Mouse (Mus musculus) liver, postnatal 0 days (tissue): ENCODE measurements at regions not wholly inside any gene's neighbourhood (a gene's known extent, or its start where the extent isn't known, plus 50 kb on each side); places are given as distances from the start of the nearest gene placed in this dataset.
A peak's percentile ranks its signal among the peaks of the same experiment; 100 is the strongest.

Experiments
- ATAC-seq: fragments of 200-750 bp; cut with Nextera tagmentation; 2 replicates; pipeline ENCODE4 v1.8.0; 2017; ENCODE audit warnings: mild to moderate bottlenecking, moderate library complexity
- DNase-seq: peaks from one replicate; pipeline ENCODE4 v3.0.0-alpha.2; 2016
- H3K27ac ChIP-seq: fragments of 300-500 bp; sonication (generic); 2 replicates; pipeline ENCODE4 v1.5.1; 2014; ENCODE audit warnings: antibody characterized with exemption, moderate library complexity, mild to moderate bottlenecking, low read depth
- H3K27me3 ChIP-seq: fragments of 300-500 bp; sonication (generic); 2 replicates; pipeline ENCODE4 v1.6.1; 2014; ENCODE audit warnings: low read length, control low read depth, mixed read lengths; ENCODE audit not compliant: insufficient read depth
- H3K36me3 ChIP-seq: fragments of 300-500 bp; sonication (generic); replicated peaks from 2 replicates; pipeline ENCODE4 v1.6.1; 2014; ENCODE audit warnings: mild to moderate bottlenecking, control low read depth, low read length, moderate library complexity, mixed read lengths; ENCODE audit not compliant: insufficient read depth
- H3K4me1 ChIP-seq: fragments of 300-500 bp; sonication (generic); 2 replicates; pipeline ENCODE4 v1.6.1; 2014; ENCODE audit warnings: antibody characterized with exemption, mild to moderate bottlenecking, control low read depth; ENCODE audit not compliant: insufficient read depth
- H3K4me2 ChIP-seq: fragments of 300-500 bp; sonication (generic); 2 replicates; pipeline ENCODE4 v1.6.1; 2014; ENCODE audit warnings: low read depth, mild to moderate bottlenecking, low read length, moderate library complexity, mixed read lengths
- H3K4me3 ChIP-seq: fragments of 300-500 bp; sonication (generic); 2 replicates; pipeline ENCODE4 v1.5.1; 2014; ENCODE audit warnings: low read depth, low read length
- H3K9ac ChIP-seq: fragments of 300-500 bp; sonication (generic); replicated peaks from 2 replicates; pipeline ENCODE4 v1.6.1; 2014; ENCODE audit warnings: mild to moderate bottlenecking, moderate library complexity
- H3K9me3 ChIP-seq: fragments of 300-500 bp; sonication (generic); 2 replicates; pipeline ENCODE4 v1.6.1; 2016; ENCODE audit warnings: mild to moderate bottlenecking, control low read depth, low read length, mixed read lengths
- CTCF ChIP-seq: sonication (generic); IDR thresholded peaks from 2 replicates; pipeline ENCODE4 v1.5.1; 2016; ENCODE audit warnings: antibody characterized with exemption, low read depth
- EP300 ChIP-seq: IDR thresholded peaks from 2 replicates; pipeline ENCODE4 v1.6.1; 2016; ENCODE audit warnings: antibody characterized with exemption, low read depth, mild to moderate bottlenecking
- WGBS: fragments of 180-500 bp; shearing (Covaris S2); extraction: QIAGEN DNeasy Blood & Tissue Kit; methylation state at CpG from one replicate; pipeline ENCODE4 v1.1.7; 2014; ENCODE audit not compliant: insufficient replicate concordance; 5-methylcytosine and 5-hydroxymethylcytosine counted together

GRCm38 (mm10) chr1:184590634-184591033 lies 141.8 kb downstream of the Hlx start:
- Histone ChIP-seq H3K9ac (no peak overlapping the region), H3K4me2 (no peak overlapping the region), H3K4me3 (no peak overlapping the region), H3K27ac (no peak overlapping the region), H3K27me3 (no peaks in the 10 kb centered on the region), H3K9me3 (no peaks in the 10 kb centered on the region), H3K4me1 (no peaks in the 10 kb centered on the region), H3K36me3 (no peaks in the 10 kb centered on the region)
- ATAC-seq: no peak
- DNase-seq: no peak
- TF ChIP-seq EP300 (no peak), CTCF (no peak)
- 26% methylated on average over 7 of the region's 7 CpGs for WGBS

- H3K27me3 ChIP-seq: no peaks in the 10 kb centered on the region
- ATAC-seq (0 out of 2 replicates have a peak, but pooled peaks have one; percentile 35), DNase-seq (no peak)
- H3K4me3 ChIP-seq: no peak overlapping the region
- H3K4me2 ChIP-seq: no peak overlapping the region
- H3K9ac ChIP-seq: no peak overlapping the region
- H3K9me3 ChIP-seq: no peaks in the 10 kb centered on the region
- WGBS: 48% methylated on average over 4 of the region's 4 CpGs
- H3K36me3 ChIP-seq: no peaks in the 10 kb centered on the region
- no peak overlapping the region for H3K27ac ChIP-seq
- TF ChIP-seq EP300: no peak
- TF ChIP-seq CTCF: no peak
- no peaks in the 10 kb centered on the region for H3K4me1 ChIP-seq
Observed at GRCm38 (mm10) chr1:184589277-184589676, 143.1 kb downstream of the Hlx start.

- Histone ChIP-seq H3K4me2 (no peak overlapping the region), H3K9me3 (no peaks in the 10 kb centered on the region), H3K4me1 (no peaks in the 10 kb centered on the region), H3K27ac (no peak overlapping the region), H3K36me3 (no peaks in the 10 kb centered on the region), H3K4me3 (no peak overlapping the region), H3K9ac (no peak overlapping the region), H3K27me3 (no peaks in the 10 kb centered on the region)
- no peak for TF ChIP-seq CTCF
- TF ChIP-seq EP300: no peak
- no peak for ATAC-seq
- no peak for DNase-seq
- WGBS: 74% methylated on average over 12 of the region's 12 CpGs
Observed at GRCm38 (mm10) chr1:184584505-184584874, 147.9 kb downstream of the Hlx start.

GRCm38 (mm10) chr1:184583751-184584504 lies 148.5 kb downstream of the Hlx start:
- WGBS: 80% methylated on average over 6 of the region's 6 CpGs
- DNase-seq (no peak), ATAC-seq (no peak)
- H3K9me3 ChIP-seq: no peaks in the 10 kb centered on the region
- H3K4me3 ChIP-seq: no peak overlapping the region
- no peak for TF ChIP-seq EP300
- no peak for TF ChIP-seq CTCF
- H3K27me3 ChIP-seq: no peaks in the 10 kb centered on the region
- H3K9ac ChIP-seq: no peak overlapping the region
- no peak overlapping the region for H3K27ac ChIP-seq
- H3K4me1 ChIP-seq: no peaks in the 10 kb centered on the region
- H3K4me2 ChIP-seq: no peak overlapping the region
- no peaks in the 10 kb centered on the region for H3K36me3 ChIP-seq

GRCm38 (mm10) chr1:184579475-184579874 lies 152.9 kb downstream of the Hlx start:
- Histone ChIP-seq H3K4me2 (no peak overlapping the region), H3K27me3 (no peaks in the 10 kb centered on the region), H3K36me3 (no peaks in the 10 kb centered on the region), H3K27ac (no peak overlapping the region), H3K4me3 (no peak overlapping the region), H3K4me1 (no peaks in the 10 kb centered on the region), H3K9me3 (no peaks in the 10 kb centered on the region), H3K9ac (no peak overlapping the region)
- ATAC-seq (no peak), DNase-seq (no peak)
- TF ChIP-seq EP300 (no peak), CTCF (no peak)
- 73% methylated on average over 3 of the region's 3 CpGs for WGBS

GRCm38 (mm10) chr1:184576527-184576926 lies 155.9 kb downstream of the Hlx start:
- Histone ChIP-seq H3K4me3 (no peak overlapping the region), H3K9me3 (no peaks in the 10 kb centered on the region; the same call in 1 of the 2 replicates), H3K9ac (no peak overlapping the region), H3K4me2 (no peak overlapping the region), H3K27me3 (no peaks in the 10 kb centered on the region), H3K36me3 (no peaks in the 10 kb centered on the region), H3K4me1 (no peaks in the 10 kb centered on the region), H3K27ac (no peak overlapping the region)
- WGBS: 55% methylated on average over 7 of the region's 7 CpGs
- DNase-seq (no peak), ATAC-seq (no peak)
- TF ChIP-seq EP300 (no peak), CTCF (no peak)

GRCm38 (mm10) chr1:184573325-184573724 lies 159.1 kb downstream of the Hlx start:
- no peak for ATAC-seq
- H3K36me3 ChIP-seq: no peaks in the 10 kb centered on the region
- H3K27ac ChIP-seq: no peak overlapping the region
- no peak overlapping the region for H3K4me2 ChIP-seq
- TF ChIP-seq EP300 (no peak), CTCF (no peak)
- no peaks in the 10 kb centered on the region; the same call in 1 of the 2 replicates for H3K9me3 ChIP-seq
- no peak for DNase-seq
- no peak overlapping the region for H3K4me3 ChIP-seq
- 39% methylated on average over 7 of the region's 7 CpGs for WGBS
- H3K27me3 ChIP-seq: no peaks in the 10 kb centered on the region
- no peak overlapping the region for H3K9ac ChIP-seq
- no peaks in the 10 kb centered on the region for H3K4me1 ChIP-seq
